Mouse (Mus musculus): ENCODE data around the gene Cabp5. TPM values are rescaled to one million over a fixed set of nuclear protein-coding genes. Genes with fewer than 3 reads are reported as not detected.
"Not testable (repeated sequence)": the region's sequence is repeated elsewhere in the genome, so short reads cannot be mapped to it uniquely, and the experiment has no call there.

The Cabp5 gene
- total RNA-seq (2018; cell fraction: chromatin; rRNA removed), result not detected
- not detected for total RNA-seq (2018; cell fraction: cytosol; rRNA removed)
- total RNA-seq (2018; cell fraction: nucleus; rRNA removed), result not detected
- polyA plus RNA-seq (2018), result not detected in 3 replicates

DNA sequence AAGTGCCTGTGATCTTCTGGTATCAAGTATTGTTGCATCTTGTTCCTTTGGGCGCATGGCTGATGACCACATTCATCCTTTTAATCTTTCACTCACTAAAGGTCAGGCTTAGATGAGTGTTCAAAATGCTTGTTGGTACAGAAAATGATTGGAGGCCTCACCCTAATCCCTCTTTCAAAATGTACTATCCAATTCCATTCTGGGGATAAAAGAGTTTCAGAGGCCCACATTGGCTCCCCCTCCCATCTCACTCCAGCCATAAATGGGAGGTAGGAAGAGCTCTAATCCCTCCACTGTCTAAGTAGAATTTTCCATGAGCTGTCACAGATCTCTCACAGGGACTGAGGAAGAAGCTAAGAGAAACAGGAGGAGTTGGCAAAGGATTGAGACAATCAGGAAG is at the start of gene Cabp5:
Cabp5 (plus strand) TSS at position 301 of the 400 bp plus-strand sequence.
- WGBS (ENCODE audit: missing documents), result 75% methylated on average over 1 of the region's 1 CpGs
- Histone ChIP-seq H3K4me3 (ENCODE audit: inconsistent target) (no peak within 1 kb of the TSS), H3K36me3 (ENCODE audit: inconsistent target) (no peaks in the 10 kb centered on the region), H3K27ac (no peak within 1 kb of the TSS), H3K79me2 (ENCODE audit: inconsistent target) (no peaks in the 10 kb centered on the region)

GRCm38 (mm10) chr7:13355943-13356342 is 42.0 kb upstream of the Cabp5 start:
- Histone ChIP-seq H3K4me3 (ENCODE audit: inconsistent target) (no peak overlapping the region), H3K36me3 (ENCODE audit: inconsistent target) (no peaks in the 10 kb centered on the region), H3K27ac (no peak overlapping the region), H3K79me2 (ENCODE audit: inconsistent target) (no peaks in the 10 kb centered on the region)

- no peak overlapping the region for H3K27ac ChIP-seq
- WGBS (ENCODE audit: missing documents), result 87% methylated on average over 2 of the region's 2 CpGs
- H3K79me2 ChIP-seq (ENCODE audit: inconsistent target), result no peaks in the 10 kb centered on the region
- H3K4me3 ChIP-seq (ENCODE audit: inconsistent target), result no peak overlapping the region
- H3K36me3 ChIP-seq (ENCODE audit: inconsistent target), result no peaks in the 10 kb centered on the region
Measured at GRCm38 (mm10) chr7:13380588-13380987, 17.3 kb upstream of the Cabp5 start.

DNA sequence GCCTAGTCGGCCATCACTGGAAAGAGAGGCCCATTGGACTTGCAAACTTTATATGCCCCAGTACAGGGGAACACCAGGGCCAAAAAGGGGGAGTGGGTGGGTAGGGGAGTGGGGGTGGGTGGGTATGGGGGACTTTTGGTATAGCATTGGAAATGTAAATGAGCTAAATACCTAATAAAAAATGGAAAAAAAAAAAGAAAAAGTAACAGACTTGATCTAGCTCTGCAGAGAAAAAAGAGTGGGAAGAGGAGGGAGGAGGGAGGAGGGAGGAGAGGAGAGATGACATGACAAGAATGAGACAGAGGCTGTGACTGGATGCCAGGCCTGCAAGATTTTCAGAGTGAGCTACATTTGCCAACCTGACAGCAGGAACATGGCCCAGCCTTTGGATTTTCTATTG is 52.6 kb downstream of the Cabp5 start, which contains the start of gene Bsph1:
Bsph1 (plus strand) TSS at position 301 of the 400 bp plus-strand sequence.
- not testable (repeated sequence) for H3K36me3 ChIP-seq (ENCODE audit: inconsistent target); H3K4me3 ChIP-seq (ENCODE audit: inconsistent target); H3K79me2 ChIP-seq (ENCODE audit: inconsistent target); H3K27ac ChIP-seq
- no CpG with 5 or more reads among the region's 1 CpGs for WGBS (ENCODE audit: missing documents)

Other genes starting within 250 kb of the Cabp5 start
- not detected in 3 replicates for gene Vmn1r88, start 238.6 kb upstream of the Cabp5 start, polyA plus RNA-seq (2018)
- not detected in 3 replicates for gene Vmn1r89, start 185.1 kb upstream of the Cabp5 start, polyA plus RNA-seq (2018)
- gene Lig1, start 120.8 kb upstream of the Cabp5 start, polyA plus RNA-seq (2018), result 5.4 to 37.3 TPM (median 35.3 TPM) in 3 replicates
- gene Zswim9, start 119.4 kb upstream of the Cabp5 start, polyA plus RNA-seq (2018), result 2.6 to 4.6 TPM (median 4.1 TPM) in 3 replicates
- 0.12 to 0.19 TPM in 2 of 3 replicates, not detected in the other for gene Pla2g4c, start 73.5 kb upstream of the Cabp5 start, polyA plus RNA-seq (2018)
- gene Bsph1, start 52.7 kb downstream of the Cabp5 start, polyA plus RNA-seq (2018), result not detected in 3 replicates
- not detected in 3 replicates for gene Bsph2, start 172.9 kb downstream of the Cabp5 start, polyA plus RNA-seq (2018)
- gene Sult2a5, start 225.8 kb downstream of the Cabp5 start, polyA plus RNA-seq (2018), result not detected in 3 replicates

All from macrophage (primary cell).